Mouse (Mus musculus) left cerebral cortex, adult 2 months (tissue): ENCODE data around the gene Hus1b. TPM values are rescaled to one million over a fixed set of nuclear protein-coding genes. Genes with fewer than 3 reads are reported as not detected.

Experiments used
- DNase-seq, 2 experiments: peaks; one replicate each; pipeline ENCODE4 v3.0.0; 2021 to 2022; ENCODE audit warnings: low spot score in 2 of 2, mixed read lengths in 1 of 2; ENCODE audit errors: extremely low spot score in 1 of 2
- H3K27ac ChIP-seq: fragments of 200-600 bp; 2 replicates; pipeline ENCODE4 v1.8.1; 2022
- H3K4me3 ChIP-seq: fragments of 200-600 bp; 2 replicates; pipeline ENCODE4 v1.8.1; 2022
- CTCF ChIP-seq: fragments of 200-600 bp; IDR thresholded peaks from 2 replicates; pipeline ENCODE4 v1.8.1; 2022; ENCODE audit warnings: antibody characterized with exemption, mild to moderate bottlenecking, moderate library complexity
- intact Hi-C: fragments of 180-260 bp; cut with DNase I; formaldehyde crosslinking; loops from one replicate; pipeline ENCODE4 v1.15.1; 2025
- total RNA-seq, 2 experiments: library from RNA; stranded (reverse); gene quantifications; 2 replicates each; pipeline ENCODE4 v1.2.3; 2021

Gene Hus1b
- total RNA-seq, 2 experiments from 2014 or later: 0.38 to 1.4 TPM

- TF ChIP-seq CTCF: no peak
- intact Hi-C loops: no loop called here
- Histone ChIP-seq H3K27ac (no peak overlapping the region; the same call in 1 of the 2 replicates), H3K4me3 (no peak overlapping the region)
- DNase-seq: no peak
Measured at GRCm38 (mm10) chr13:30945788-30946187, 1.8 kb downstream of the Hus1b start.

GRCm38 (mm10) chr13:30932972-30933371, 14.6 kb downstream of the Hus1b start:
- Histone ChIP-seq H3K27ac (no peak overlapping the region), H3K4me3 (no peak overlapping the region)
- no peak for TF ChIP-seq CTCF
- intact Hi-C loops: no loop called here
- DNase-seq: no peak

- no peak for TF ChIP-seq CTCF
- intact Hi-C loops: no loop called here
- Histone ChIP-seq H3K4me3 (no peak overlapping the region), H3K27ac (no peak overlapping the region)
- no peak for DNase-seq
Measured at GRCm38 (mm10) chr13:30931613-30932012, 15.9 kb downstream of the Hus1b start.

GRCm38 (mm10) chr13:30929119-30929518, 18.4 kb downstream of the Hus1b start:
- intact Hi-C loops: no loop called here
- no peak for DNase-seq
- no peak overlapping the region for H3K27ac ChIP-seq
- no peak overlapping the region for H3K4me3 ChIP-seq
- no peak for TF ChIP-seq CTCF

- intact Hi-C loops: no loop called here
- Histone ChIP-seq H3K4me3 (no peak overlapping the region), H3K27ac (no peak overlapping the region)
- DNase-seq: no peak
- TF ChIP-seq CTCF: no peak
Measured at GRCm38 (mm10) chr13:30924269-30924668, 23.3 kb downstream of the Hus1b start.

GRCm38 (mm10) chr13:30921914-30922313, 25.6 kb downstream of the Hus1b start:
- intact Hi-C loops: no loop called here
- no peak overlapping the region for H3K27ac ChIP-seq
- H3K4me3 ChIP-seq: no peak overlapping the region
- TF ChIP-seq CTCF: no peak
- DNase-seq: no peak

GRCm38 (mm10) chr13:30913757-30914156, 33.8 kb downstream of the Hus1b start:
- DNase-seq: no peak

GRCm38 (mm10) chr13:30913028-30913427, 34.5 kb downstream of the Hus1b start:
- intact Hi-C loops: loop anchor here (5.0 kb wide), 1 partner anchor 59 kb away; the partner anchor contains the start of genes Exoc2 and Gm5447
- H3K4me3 ChIP-seq: no peak overlapping the region
- TF ChIP-seq CTCF: no peak
- DNase-seq: no peak
- H3K27ac ChIP-seq: no peak overlapping the region

More at GRCm38 (mm10) chr13:30913757-30914156, 33.8 kb downstream of the Hus1b start:
- no peak for TF ChIP-seq CTCF
- Histone ChIP-seq H3K4me3 (no peak overlapping the region), H3K27ac (no peak overlapping the region)
- intact Hi-C loops: loop anchor here (5.0 kb wide), 1 partner anchor 59 kb away; the partner anchor contains the start of genes Exoc2 and Gm5447

- 0 out of 2 replicates have a peak overlapping the region, but pooled peaks have one; percentile 16 for H3K27ac ChIP-seq
- no peak for DNase-seq
- intact Hi-C loops: loop anchor here (5.0 kb wide), 1 partner anchor 60 kb away; the partner anchor contains the start of genes Exoc2 and Gm5447
Measured at GRCm38 (mm10) chr13:30911931-30912625, 35.5 kb downstream of the Hus1b start.

GRCm38 (mm10) chr13:30910889-30911288, 36.7 kb downstream of the Hus1b start:
- no peak for TF ChIP-seq CTCF
- intact Hi-C loops: loop anchor here (5.0 kb wide), 1 partner anchor 61 kb away; the partner anchor contains the start of genes Exoc2 and Gm5447
- H3K4me3 ChIP-seq: no peak overlapping the region
- DNase-seq: no peak
- no peak overlapping the region for H3K27ac ChIP-seq

More at GRCm38 (mm10) chr13:30911931-30912625, 35.5 kb downstream of the Hus1b start:
- TF ChIP-seq CTCF: no peak
- no peak overlapping the region for H3K4me3 ChIP-seq

GRCm38 (mm10) chr13:30902286-30902685, 45.3 kb downstream of the Hus1b start:
- H3K27ac ChIP-seq: no peak overlapping the region
- intact Hi-C loops: loop anchor here (5.0 kb wide), 3 partner anchors 90 to 715 kb away; no protein-coding TSS in a partner anchor
- no peak for TF ChIP-seq CTCF
- DNase-seq: no peak
- no peak overlapping the region for H3K4me3 ChIP-seq

GRCm38 (mm10) chr13:30901387-30902041, 46.0 kb downstream of the Hus1b start:
- peak; percentile 62 for TF ChIP-seq CTCF
- DNase-seq: no peak
- intact Hi-C loops: loop anchor here (5.0 kb wide), 3 partner anchors 91 to 716 kb away; no protein-coding TSS in a partner anchor
- no peak overlapping the region for H3K27ac ChIP-seq
- H3K4me3 ChIP-seq: no peak overlapping the region

Other genes starting within 250 kb of the Hus1b start
- under 1 TPM; 0.32 to 0.58 TPM for gene Irf4, start 198.5 kb downstream of the Hus1b start, total RNA-seq
- gene Exoc2, start 26.3 kb upstream of the Hus1b start, total RNA-seq: 10 to 100 TPM; 38.7 to 42.0 TPM
- under 1 TPM in 1 of 2 experiments, not detected in 1; 0.18 TPM for gene Gm5447, start 26.4 kb upstream of the Hus1b start, total RNA-seq